Mouse (Mus musculus): ENCODE measurements around the gene Cdc42se2. TPM values are rescaled to one million over a fixed set of nuclear protein-coding genes. Genes with fewer than 3 reads are reported as not detected.
A peak's percentile ranks its signal among the peaks of the same experiment; 100 is the strongest.

Cdc42se2 gene
- 51.7 and 65.4 TPM in 2 replicates for polyA plus RNA-seq (2012; rRNA removed)
- 77.7 and 82.5 TPM in 2 replicates for polyA plus RNA-seq (2014; fragmentation: Nextera tagmentation; extraction: Ambion mirVana)

DNA sequence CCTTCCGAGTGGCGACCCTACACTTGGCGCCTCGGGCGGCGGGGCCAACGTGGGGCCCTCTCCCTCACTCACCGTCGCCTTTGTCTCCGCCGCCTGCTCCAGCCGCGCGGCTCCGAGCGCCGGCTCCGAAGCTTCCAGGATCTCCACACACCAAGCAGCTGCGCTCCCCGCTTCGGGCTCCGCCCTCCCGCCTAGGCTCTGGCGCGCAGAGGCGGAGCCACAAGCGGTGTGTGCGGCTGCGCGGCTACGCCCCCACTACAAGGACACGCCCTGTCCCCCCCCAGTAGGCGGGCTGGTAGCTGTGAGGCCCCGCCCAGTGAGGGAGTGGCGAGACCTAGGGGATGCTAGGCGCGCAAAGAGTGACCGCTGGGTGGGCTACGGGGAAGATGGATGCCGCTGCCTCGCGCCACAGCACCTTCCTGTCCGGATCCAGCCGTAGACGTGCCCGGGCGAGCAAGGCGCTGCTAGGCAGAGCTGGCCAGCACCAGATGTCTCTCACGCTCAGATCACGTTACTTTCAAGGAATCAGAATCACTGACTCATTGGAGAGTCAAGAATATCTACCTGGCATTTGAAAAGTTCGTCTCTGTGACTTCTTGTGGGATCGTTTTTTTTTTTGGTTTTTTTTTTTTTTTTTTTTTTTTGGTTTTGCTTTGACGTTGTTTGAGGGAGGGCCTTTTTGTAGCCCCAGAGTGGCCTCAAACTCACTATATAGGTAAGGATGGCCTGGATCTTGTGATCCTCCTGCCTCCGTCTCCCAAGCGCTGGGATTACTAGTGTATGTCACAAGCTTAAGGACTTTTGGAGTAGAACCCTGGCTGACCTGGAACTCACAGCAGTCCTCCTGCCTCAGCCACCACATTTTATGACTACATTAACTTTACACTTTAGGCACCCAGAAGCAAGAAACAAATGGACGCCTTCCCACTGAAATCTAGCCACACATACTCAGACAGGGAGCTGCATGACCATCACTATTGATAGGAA lies at the start of gene Cdc42se2:
TSS of gene Cdc42se2 (minus strand) at position 188 of the 987 bp plus-strand sequence.
- Histone ChIP-seq H3K4me2 (replicated peaks; ENCODE audit: low read depth, low read length, severe bottlenecking) (peak within 1 kb of the TSS; percentile 57), H3K27me3 (ENCODE audit: control insufficient read depth, insufficient read depth, low read length) (no peaks in the 10 kb centered on the region), H3K4me1 (ENCODE audit: control insufficient read depth, insufficient read depth, low read length) (peaks cover 15% of the 10 kb centered on the region), H3K9me3 (ENCODE audit: control insufficient read depth, low read length) (no peaks in the 10 kb centered on the region), H3K27ac (replicated peaks; ENCODE audit: low read depth, low read length) (peak within 1 kb of the TSS; percentile 97), H3K9ac (ENCODE audit: low read depth, low read length, severe bottlenecking) (peak within 1 kb of the TSS; percentile 89), H3K36me3 (ENCODE audit: control insufficient read depth, insufficient read depth, low read length) (no peaks in the 10 kb centered on the region), H3K4me3 (replicated peaks; ENCODE audit: low read length) (peak within 1 kb of the TSS; percentile 91)
- peak; percentile 93 for TF ChIP-seq POLR2A (IDR thresholded peaks at IDR 0.05; ENCODE audit: borderline replicate concordance, extremely low read depth, insufficient read depth, insufficient read length)
- ATAC-seq (ENCODE audit: low FRiP score, low read depth) (peak; percentile 98), DNase-seq (ENCODE audit: low spot score) (peak; percentile 98)
- WGBS, result 6% methylated on average over 38 of the region's 56 CpGs

DNA sequence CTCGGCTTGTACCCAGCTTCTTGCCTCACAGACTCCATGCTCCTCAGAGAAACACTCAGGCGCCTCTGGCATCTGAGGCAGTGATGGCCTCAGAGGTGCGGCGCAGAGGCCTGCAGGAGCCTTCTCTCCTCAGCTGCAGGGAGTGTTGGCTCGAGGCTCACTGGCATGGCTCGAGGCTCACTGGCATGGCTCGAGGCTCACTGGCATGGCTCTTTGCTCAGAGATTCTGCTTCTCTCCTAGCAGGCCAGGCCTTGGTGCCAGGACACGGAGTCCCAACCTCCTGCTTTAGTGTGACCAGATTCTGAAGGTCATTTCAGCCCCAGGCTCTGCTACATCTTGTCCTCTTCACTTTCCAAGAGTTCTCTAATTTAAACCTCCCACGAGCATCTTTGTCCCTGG lies 48.6 kb upstream of the Cdc42se2 start:
- Histone ChIP-seq H3K9ac (ENCODE audit: low read depth, low read length, severe bottlenecking) (no peak overlapping the region), H3K27ac (replicated peaks; ENCODE audit: low read depth, low read length) (no peak overlapping the region), H3K4me2 (replicated peaks; ENCODE audit: low read depth, low read length, severe bottlenecking) (no peak overlapping the region), H3K27me3 (ENCODE audit: control insufficient read depth, insufficient read depth, low read length) (no peaks in the 10 kb centered on the region), H3K4me1 (ENCODE audit: control insufficient read depth, insufficient read depth, low read length) (no peaks in the 10 kb centered on the region), H3K9me3 (ENCODE audit: control insufficient read depth, low read length) (no peaks in the 10 kb centered on the region), H3K36me3 (ENCODE audit: control insufficient read depth, insufficient read depth, low read length) (no peaks in the 10 kb centered on the region), H3K4me3 (replicated peaks; ENCODE audit: low read length) (no peak overlapping the region)
- no peak for DNase-seq (ENCODE audit: low spot score)
- no peak for ATAC-seq (ENCODE audit: low FRiP score, low read depth)
- no peak for TF ChIP-seq POLR2A (IDR thresholded peaks at IDR 0.05; ENCODE audit: borderline replicate concordance, extremely low read depth, insufficient read depth, insufficient read length)
- WGBS, result 79% methylated on average over 9 of the region's 9 CpGs

DNA sequence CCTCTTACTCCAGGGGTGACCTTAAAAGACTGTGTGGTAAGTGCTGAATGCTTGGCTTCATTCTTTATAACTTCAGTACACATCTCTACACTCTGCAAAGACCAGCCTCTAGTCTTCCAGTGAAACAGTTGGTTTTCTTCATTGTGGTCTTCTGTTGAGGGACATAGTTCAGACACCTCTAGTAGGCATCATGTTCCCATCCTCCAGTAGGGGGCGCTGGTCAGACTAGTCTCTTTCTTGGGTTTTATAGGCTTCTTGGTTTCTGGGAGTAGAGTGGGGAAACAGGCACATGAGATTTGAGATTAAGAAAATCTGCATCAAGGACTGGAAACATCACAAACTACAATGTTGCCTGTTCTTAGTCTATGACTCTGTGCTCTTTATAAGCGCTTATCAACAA lies 47.1 kb upstream of the Cdc42se2 start:
- no peak overlapping the region for H3K4me3 ChIP-seq (replicated peaks; ENCODE audit: low read length)
- H3K27ac ChIP-seq (replicated peaks; ENCODE audit: low read depth, low read length), result no peak overlapping the region
- no peaks in the 10 kb centered on the region for H3K36me3 ChIP-seq (ENCODE audit: control insufficient read depth, insufficient read depth, low read length)
- no peak overlapping the region for H3K4me2 ChIP-seq (replicated peaks; ENCODE audit: low read depth, low read length, severe bottlenecking)
- TF ChIP-seq POLR2A (IDR thresholded peaks at IDR 0.05; ENCODE audit: borderline replicate concordance, extremely low read depth, insufficient read depth, insufficient read length), result no peak
- WGBS, result 58% methylated on average over 2 of the region's 2 CpGs
- H3K9me3 ChIP-seq (ENCODE audit: control insufficient read depth, low read length), result no peaks in the 10 kb centered on the region
- H3K27me3 ChIP-seq (ENCODE audit: control insufficient read depth, insufficient read depth, low read length), result no peaks in the 10 kb centered on the region
- no peak for DNase-seq (ENCODE audit: low spot score)
- H3K4me1 ChIP-seq (ENCODE audit: control insufficient read depth, insufficient read depth, low read length), result no peaks in the 10 kb centered on the region
- no peak overlapping the region for H3K9ac ChIP-seq (ENCODE audit: low read depth, low read length, severe bottlenecking)
- ATAC-seq (ENCODE audit: low FRiP score, low read depth), result no peak

DNA sequence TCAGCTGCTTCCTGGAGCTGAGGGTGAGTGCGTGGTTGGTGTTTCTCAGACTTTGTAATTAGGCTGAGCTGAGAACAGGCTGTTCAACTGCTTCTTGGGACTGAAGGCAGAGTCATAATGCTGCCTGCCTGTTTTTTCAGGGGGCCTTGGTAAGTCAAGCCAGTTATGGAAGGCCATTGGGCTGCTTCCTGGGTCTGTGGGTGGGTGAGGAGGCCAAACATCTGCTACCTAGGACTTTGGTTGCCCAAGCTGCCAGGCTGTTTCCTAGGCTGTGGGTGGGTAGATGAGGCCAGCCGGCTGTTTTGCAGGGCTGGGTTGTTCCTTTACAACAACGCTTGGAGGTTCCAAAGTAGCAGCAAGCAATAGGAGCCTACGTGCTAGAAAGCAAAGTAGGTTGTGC lies 46.4 kb upstream of the Cdc42se2 start:
- no peaks in the 10 kb centered on the region for H3K36me3 ChIP-seq (ENCODE audit: control insufficient read depth, insufficient read depth, low read length)
- no peak for TF ChIP-seq POLR2A (IDR thresholded peaks at IDR 0.05; ENCODE audit: borderline replicate concordance, extremely low read depth, insufficient read depth, insufficient read length)
- H3K27ac ChIP-seq (replicated peaks; ENCODE audit: low read depth, low read length), result no peak overlapping the region
- no peaks in the 10 kb centered on the region for H3K9me3 ChIP-seq (ENCODE audit: control insufficient read depth, low read length)
- no peak overlapping the region for H3K4me2 ChIP-seq (replicated peaks; ENCODE audit: low read depth, low read length, severe bottlenecking)
- no peak overlapping the region for H3K9ac ChIP-seq (ENCODE audit: low read depth, low read length, severe bottlenecking)
- no peaks in the 10 kb centered on the region for H3K27me3 ChIP-seq (ENCODE audit: control insufficient read depth, insufficient read depth, low read length)
- 82% methylated on average over 4 of the region's 4 CpGs for WGBS
- DNase-seq (ENCODE audit: low spot score) (no peak), ATAC-seq (ENCODE audit: low FRiP score, low read depth) (no peak)
- no peak overlapping the region for H3K4me3 ChIP-seq (replicated peaks; ENCODE audit: low read length)
- H3K4me1 ChIP-seq (ENCODE audit: control insufficient read depth, insufficient read depth, low read length), result no peaks in the 10 kb centered on the region

DNA sequence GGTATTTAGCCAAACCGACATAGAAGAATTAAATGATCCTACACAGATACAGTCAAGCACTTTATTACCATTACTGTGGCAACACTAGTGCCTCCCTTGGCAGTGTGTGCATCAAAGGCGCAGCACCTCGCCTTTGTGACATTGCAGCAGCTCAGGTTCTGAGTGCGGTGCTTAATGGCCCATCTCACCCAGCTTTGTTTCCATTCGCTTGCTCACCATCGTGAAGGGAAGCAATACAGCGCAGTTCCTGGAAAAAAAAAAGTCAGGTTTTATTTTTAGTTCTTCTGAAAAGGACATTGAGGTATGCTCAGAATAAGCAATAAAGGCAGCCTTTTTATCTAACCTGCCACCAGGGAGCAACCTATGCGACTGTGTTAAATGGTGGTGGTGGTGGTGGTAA lies 39.3 kb upstream of the Cdc42se2 start:
- WGBS, result 90% methylated on average over 8 of the region's 8 CpGs
- H3K4me2 ChIP-seq (replicated peaks; ENCODE audit: low read depth, low read length, severe bottlenecking), result no peak overlapping the region
- DNase-seq (ENCODE audit: low spot score), result no peak
- no peaks in the 10 kb centered on the region for H3K4me1 ChIP-seq (ENCODE audit: control insufficient read depth, insufficient read depth, low read length)
- no peaks in the 10 kb centered on the region for H3K27me3 ChIP-seq (ENCODE audit: control insufficient read depth, insufficient read depth, low read length)
- no peak for TF ChIP-seq POLR2A (IDR thresholded peaks at IDR 0.05; ENCODE audit: borderline replicate concordance, extremely low read depth, insufficient read depth, insufficient read length)
- ATAC-seq (ENCODE audit: low FRiP score, low read depth), result no peak
- no peak overlapping the region for H3K27ac ChIP-seq (replicated peaks; ENCODE audit: low read depth, low read length)
- H3K9ac ChIP-seq (ENCODE audit: low read depth, low read length, severe bottlenecking), result no peak overlapping the region
- no peaks in the 10 kb centered on the region for H3K9me3 ChIP-seq (ENCODE audit: control insufficient read depth, low read length)
- no peak overlapping the region for H3K4me3 ChIP-seq (replicated peaks; ENCODE audit: low read length)
- H3K36me3 ChIP-seq (ENCODE audit: control insufficient read depth, insufficient read depth, low read length), result no peaks in the 10 kb centered on the region
